ENCODE assay signal across 18 mouse cellular contexts in genomic region chr11:18068085-18068484, GRCm38 (mm10).
DNase-seq lines count a peak whose midpoint lies in the region; ATAC-seq lines count a peak whose summit lies in the region.
"Had no signal": no experiment of that assay in that cellular context is flagged by ENCODE, and none has a peak within 500 bp of the region (broad histone marks: within the 10 kb centered on the region; RNA-seq: fewer than 3 reads in every experiment).

No protein-coding gene starts in this region.

- H3K9ac ChIP-seq in kidney, embryonic 14.5 days (ENCODE audit: low read depth, low read length) = no peak overlapping the region
- H3K9ac ChIP-seq: forebrain, embryonic 12.5 days; limb, embryonic 13.5 days; liver, embryonic 13.5 days; lung, embryonic 15.5 days had no signal

- ATAC-seq in kidney, embryonic 14.5 days (ENCODE audit: low FRiP score, low TSS enrichment) = no peak

- no peak overlapping the region for H3K4me3 ChIP-seq in heart, embryonic 10.5 days
- no peak overlapping the region for H3K4me3 ChIP-seq in kidney, embryonic 14.5 days (ENCODE audit: low read length)
- H3K4me3 ChIP-seq: forebrain, embryonic 12.5 days; limb, embryonic 13.5 days; liver, embryonic 13.5 days; lung, embryonic 15.5 days had no signal

- 64% methylated on average over 2 of the region's 2 CpGs for WGBS in heart, embryonic 10.5 days
- WGBS in kidney, embryonic 14.5 days = 70% methylated on average over 2 of the region's 2 CpGs

- no peaks in the 10 kb centered on the region for H3K4me1 ChIP-seq in heart, embryonic 10.5 days
- no peaks in the 10 kb centered on the region for H3K4me1 ChIP-seq in kidney, embryonic 14.5 days (ENCODE audit: control insufficient read depth, insufficient read depth, low read length)
- H3K4me1 ChIP-seq: limb, embryonic 13.5 days; liver, embryonic 13.5 days had no signal

- H3K36me3 ChIP-seq in heart, embryonic 10.5 days = no peaks in the 10 kb centered on the region
- H3K36me3 ChIP-seq in kidney, embryonic 14.5 days (ENCODE audit: control insufficient read depth, insufficient read depth, low read length) = no peaks in the 10 kb centered on the region
- H3K36me3 ChIP-seq: forebrain, embryonic 12.5 days; limb, embryonic 13.5 days; liver, embryonic 13.5 days; lung, embryonic 15.5 days had no signal

- H3K9me3 ChIP-seq in heart, embryonic 10.5 days = no peaks in the 10 kb centered on the region
- no peaks in the 10 kb centered on the region for H3K9me3 ChIP-seq in kidney, embryonic 14.5 days (ENCODE audit: control insufficient read depth, low read length)
- H3K9me3 ChIP-seq: forebrain, embryonic 12.5 days; limb, embryonic 13.5 days; liver, embryonic 13.5 days; lung, embryonic 15.5 days had no signal

- no peak overlapping the region for H3K27ac ChIP-seq in heart, embryonic 10.5 days
- H3K27ac ChIP-seq in kidney, embryonic 14.5 days (ENCODE audit: low read depth, low read length) = peak overlapping the region; percentile 24; the same call in 1 of the 2 replicates
- H3K27ac ChIP-seq: forebrain, embryonic 12.5 days; limb, embryonic 13.5 days; liver, embryonic 13.5 days; lung, embryonic 15.5 days had no signal

- H3K4me2 ChIP-seq in kidney, embryonic 14.5 days (replicated peaks; ENCODE audit: low read depth, low read length) = no peak overlapping the region
- H3K4me2 ChIP-seq: forebrain, embryonic 12.5 days; limb, embryonic 13.5 days; liver, embryonic 13.5 days; lung, embryonic 15.5 days; midbrain, embryonic 11.5 days had no signal

- DNase-seq in heart, adult 9 months (ENCODE audit: low spot score in 2 of 2) = peak; percentile 3 to 4
- DNase-seq in heart, embryonic 10.5 days (ENCODE audit: low spot score) = no peak
- no peak for DNase-seq in kidney, postnatal 36 days
- DNase-seq in 3T3-L1 (ENCODE audit: low read depth, low spot score) = peak; percentile 76
- peak; percentile 71 for DNase-seq in Muller cell, postnatal 12 days (ENCODE audit: inconsistent ontology term)
- no peak for DNase-seq in spleen, postnatal 10 days (ENCODE audit: low spot score in 2 of 2)
- no peak for DNase-seq in retina, postnatal 1 day
- DNase-seq: cerebellum, adult 11-12 months; cerebellum, postnatal 14 days; kidney, postnatal 10 days; layer of hippocampus, postnatal 36 days; liver, embryonic 13.5 days; right cerebral cortex, postnatal 14 days had no signal

- H3K27me3 ChIP-seq in heart, embryonic 10.5 days (ENCODE audit: insufficient read depth, poor library complexity, severe bottlenecking) = no peaks in the 10 kb centered on the region
- no peaks in the 10 kb centered on the region for H3K27me3 ChIP-seq in kidney, embryonic 14.5 days (ENCODE audit: control insufficient read depth, insufficient read depth, low read length)
- H3K27me3 ChIP-seq: forebrain, embryonic 12.5 days; limb, embryonic 13.5 days; liver, embryonic 13.5 days; lung, embryonic 15.5 days had no signal

Comparison
In these comparisons a context has a peak if more than half of its experiments do, and no peak if none do; other contexts are left out.
1. DNase-seq: peak in heart, adult 9 months (2 of 2), 3T3-L1 (single experiment) and Muller cell, postnatal 12 days (single experiment); none in heart, embryonic 10.5 days (single experiment), kidney, postnatal 36 days (0 of 2), spleen, postnatal 10 days (0 of 2) and retina, postnatal 1 day (single experiment).